Mouse (Mus musculus): ENCODE measurements at regions not wholly inside any gene's neighbourhood (a gene's known extent, or its start where the extent isn't known, plus 50 kb on each side); places are given as distances from the start of the nearest gene placed in this dataset.

- Histone ChIP-seq H3K27me3 (ENCODE audit: control insufficient read depth, insufficient read depth, low read length) (no peaks in the 10 kb centered on the region), H3K4me3 (replicated peaks; ENCODE audit: low read length) (no peak overlapping the region), H3K9me3 (ENCODE audit: control insufficient read depth, low read length) (no peaks in the 10 kb centered on the region), H3K4me1 (ENCODE audit: control insufficient read depth, insufficient read depth, low read length) (no peaks in the 10 kb centered on the region), H3K27ac (replicated peaks; ENCODE audit: low read depth, low read length) (no peak overlapping the region), H3K36me3 (ENCODE audit: control insufficient read depth, insufficient read depth, low read length) (no peaks in the 10 kb centered on the region), H3K9ac (ENCODE audit: low read depth, low read length, severe bottlenecking) (no peak overlapping the region), H3K4me2 (replicated peaks; ENCODE audit: low read depth, low read length, severe bottlenecking) (no peak overlapping the region)
- DNase-seq (ENCODE audit: low spot score) (no peak), ATAC-seq (ENCODE audit: low FRiP score, low read depth) (no peak)
- 64% methylated on average over 1 of the region's 1 CpGs for WGBS
- TF ChIP-seq POLR2A (IDR thresholded peaks at IDR 0.05; ENCODE audit: borderline replicate concordance, extremely low read depth, insufficient read depth, insufficient read length): no peak
Measured at GRCm38 (mm10) chr11:111328258-111328657, 262.3 kb downstream of the Kcnj2 start.

GRCm38 (mm10) chr11:111331592-111331991, 265.6 kb downstream of the Kcnj2 start:
- DNase-seq (ENCODE audit: low spot score) (no peak), ATAC-seq (ENCODE audit: low FRiP score, low read depth) (no peak)
- Histone ChIP-seq H3K4me1 (ENCODE audit: control insufficient read depth, insufficient read depth, low read length) (no peaks in the 10 kb centered on the region), H3K4me3 (replicated peaks; ENCODE audit: low read length) (no peak overlapping the region), H3K27ac (replicated peaks; ENCODE audit: low read depth, low read length) (no peak overlapping the region), H3K9ac (ENCODE audit: low read depth, low read length, severe bottlenecking) (no peak overlapping the region), H3K27me3 (ENCODE audit: control insufficient read depth, insufficient read depth, low read length) (no peaks in the 10 kb centered on the region), H3K36me3 (ENCODE audit: control insufficient read depth, insufficient read depth, low read length) (no peaks in the 10 kb centered on the region), H3K4me2 (replicated peaks; ENCODE audit: low read depth, low read length, severe bottlenecking) (no peak overlapping the region), H3K9me3 (ENCODE audit: control insufficient read depth, low read length) (no peaks in the 10 kb centered on the region)
- no peak for TF ChIP-seq POLR2A (IDR thresholded peaks at IDR 0.05; ENCODE audit: borderline replicate concordance, extremely low read depth, insufficient read depth, insufficient read length)

GRCm38 (mm10) chr11:111333021-111333420, 267.1 kb downstream of the Kcnj2 start:
- DNase-seq (ENCODE audit: low spot score): no peak
- H3K27me3 ChIP-seq (ENCODE audit: control insufficient read depth, insufficient read depth, low read length): no peaks in the 10 kb centered on the region
- H3K4me2 ChIP-seq (replicated peaks; ENCODE audit: low read depth, low read length, severe bottlenecking): no peak overlapping the region
- H3K27ac ChIP-seq (replicated peaks; ENCODE audit: low read depth, low read length): no peak overlapping the region
- no peaks in the 10 kb centered on the region for H3K36me3 ChIP-seq (ENCODE audit: control insufficient read depth, insufficient read depth, low read length)
- no peaks in the 10 kb centered on the region for H3K4me1 ChIP-seq (ENCODE audit: control insufficient read depth, insufficient read depth, low read length)
- ATAC-seq (ENCODE audit: low FRiP score, low read depth): no peak
- no peaks in the 10 kb centered on the region for H3K9me3 ChIP-seq (ENCODE audit: control insufficient read depth, low read length)
- no peak overlapping the region for H3K4me3 ChIP-seq (replicated peaks; ENCODE audit: low read length)
- no peak for TF ChIP-seq POLR2A (IDR thresholded peaks at IDR 0.05; ENCODE audit: borderline replicate concordance, extremely low read depth, insufficient read depth, insufficient read length)
- H3K9ac ChIP-seq (ENCODE audit: low read depth, low read length, severe bottlenecking): no peak overlapping the region
- WGBS: 75% methylated on average over 3 of the region's 3 CpGs

- Histone ChIP-seq H3K9me3 (ENCODE audit: control insufficient read depth, low read length) (no peaks in the 10 kb centered on the region), H3K36me3 (ENCODE audit: control insufficient read depth, insufficient read depth, low read length) (no peaks in the 10 kb centered on the region), H3K27me3 (ENCODE audit: control insufficient read depth, insufficient read depth, low read length) (no peaks in the 10 kb centered on the region), H3K9ac (ENCODE audit: low read depth, low read length, severe bottlenecking) (no peak overlapping the region), H3K4me3 (replicated peaks; ENCODE audit: low read length) (no peak overlapping the region), H3K4me1 (ENCODE audit: control insufficient read depth, insufficient read depth, low read length) (no peaks in the 10 kb centered on the region), H3K4me2 (replicated peaks; ENCODE audit: low read depth, low read length, severe bottlenecking) (no peak overlapping the region), H3K27ac (replicated peaks; ENCODE audit: low read depth, low read length) (no peak overlapping the region)
- no peak for TF ChIP-seq POLR2A (IDR thresholded peaks at IDR 0.05; ENCODE audit: borderline replicate concordance, extremely low read depth, insufficient read depth, insufficient read length)
- ATAC-seq (ENCODE audit: low FRiP score, low read depth) (no peak), DNase-seq (ENCODE audit: low spot score) (no peak)
- 68% methylated on average over 1 of the region's 1 CpGs for WGBS
Measured at GRCm38 (mm10) chr11:111347562-111347961, 281.6 kb downstream of the Kcnj2 start.

- ATAC-seq (ENCODE audit: low FRiP score, low read depth) (no peak), DNase-seq (ENCODE audit: low spot score) (no peak)
- Histone ChIP-seq H3K9me3 (ENCODE audit: control insufficient read depth, low read length) (no peaks in the 10 kb centered on the region), H3K36me3 (ENCODE audit: control insufficient read depth, insufficient read depth, low read length) (no peaks in the 10 kb centered on the region), H3K27ac (replicated peaks; ENCODE audit: low read depth, low read length) (no peak overlapping the region), H3K9ac (ENCODE audit: low read depth, low read length, severe bottlenecking) (no peak overlapping the region), H3K4me1 (ENCODE audit: control insufficient read depth, insufficient read depth, low read length) (no peaks in the 10 kb centered on the region), H3K4me2 (replicated peaks; ENCODE audit: low read depth, low read length, severe bottlenecking) (no peak overlapping the region), H3K4me3 (replicated peaks; ENCODE audit: low read length) (no peak overlapping the region), H3K27me3 (ENCODE audit: control insufficient read depth, insufficient read depth, low read length) (no peaks in the 10 kb centered on the region)
- no peak for TF ChIP-seq POLR2A (IDR thresholded peaks at IDR 0.05; ENCODE audit: borderline replicate concordance, extremely low read depth, insufficient read depth, insufficient read length)
- WGBS: 62% methylated on average over 4 of the region's 4 CpGs
Measured at GRCm38 (mm10) chr11:111350028-111350427, 284.1 kb downstream of the Kcnj2 start.

GRCm38 (mm10) chr11:111363363-111363762, 297.4 kb downstream of the Kcnj2 start:
- Histone ChIP-seq H3K4me2 (replicated peaks; ENCODE audit: low read depth, low read length, severe bottlenecking) (no peak overlapping the region), H3K27ac (replicated peaks; ENCODE audit: low read depth, low read length) (no peak overlapping the region), H3K27me3 (ENCODE audit: control insufficient read depth, insufficient read depth, low read length) (no peaks in the 10 kb centered on the region), H3K9me3 (ENCODE audit: control insufficient read depth, low read length) (no peaks in the 10 kb centered on the region), H3K36me3 (ENCODE audit: control insufficient read depth, insufficient read depth, low read length) (no peaks in the 10 kb centered on the region), H3K9ac (ENCODE audit: low read depth, low read length, severe bottlenecking) (no peak overlapping the region), H3K4me3 (replicated peaks; ENCODE audit: low read length) (no peak overlapping the region), H3K4me1 (ENCODE audit: control insufficient read depth, insufficient read depth, low read length) (no peaks in the 10 kb centered on the region)
- DNase-seq (ENCODE audit: low spot score) (no peak), ATAC-seq (ENCODE audit: low FRiP score, low read depth) (no peak)
- 91% methylated on average over 1 of the region's 1 CpGs for WGBS
- TF ChIP-seq POLR2A (IDR thresholded peaks at IDR 0.05; ENCODE audit: borderline replicate concordance, extremely low read depth, insufficient read depth, insufficient read length): no peak

All from limb, embryonic 14.5 days (tissue).